Mouse (Mus musculus): ENCODE measurements at regions not wholly inside any gene's neighbourhood (a gene's known extent, or its start where the extent isn't known, plus 50 kb on each side); places are given as distances from the start of the nearest gene placed in this dataset.

DNA sequence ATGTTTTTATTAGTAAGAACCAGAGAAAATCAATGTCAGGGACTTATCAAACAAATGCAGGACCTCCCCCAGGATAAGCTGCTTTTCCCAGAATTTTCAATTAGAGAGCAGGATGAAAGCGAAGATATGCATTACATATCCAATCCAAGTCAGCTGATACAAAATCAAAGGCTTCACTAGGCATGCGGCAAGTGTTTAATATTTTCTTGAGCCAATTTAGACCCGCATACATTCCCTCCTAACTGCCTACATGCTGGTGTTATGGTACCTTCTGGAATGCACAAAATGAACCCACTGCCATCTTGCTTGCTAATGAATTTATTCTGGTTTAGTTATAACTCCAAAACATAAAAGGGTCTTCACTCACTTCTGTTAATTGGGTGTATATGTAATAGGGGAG, 112.9 kb upstream of the Prl start:
- TF ChIP-seq CHD1 (IDR thresholded peaks at IDR 0.05; ENCODE audit: low read depth, low read length) (no peak), CHD2 (IDR thresholded peaks at IDR 0.05; ENCODE audit: low read length) (no peak), E2F4 (IDR thresholded peaks at IDR 0.05; ENCODE audit: insufficient replicate concordance, low read depth, low read length) (no peak), CTCF (conservative IDR thresholded peaks at IDR 0.05 in 1 of 2, IDR thresholded peaks at IDR 0.05 in 1 of 2; ENCODE audit: low read depth in 2 of 2, low read length in 2 of 2) (no peak), HCFC1 (IDR thresholded peaks at IDR 0.05; ENCODE audit: low read depth, low read length) (no peak), MAX (IDR thresholded peaks at IDR 0.05; ENCODE audit: low read length) (no peak), EP300 (IDR thresholded peaks at IDR 0.05; ENCODE audit: low read length) (no peak), NELFE (IDR thresholded peaks at IDR 0.05; ENCODE audit: low read depth, low read length) (no peak), POLR2A (IDR thresholded peaks at IDR 0.05; ENCODE audit: low read depth, low read length) (no peak)

Measured in CH12.LX (cell line).